ENCODE assay signal across 10 mouse cellular contexts in the genomic region with DNA sequence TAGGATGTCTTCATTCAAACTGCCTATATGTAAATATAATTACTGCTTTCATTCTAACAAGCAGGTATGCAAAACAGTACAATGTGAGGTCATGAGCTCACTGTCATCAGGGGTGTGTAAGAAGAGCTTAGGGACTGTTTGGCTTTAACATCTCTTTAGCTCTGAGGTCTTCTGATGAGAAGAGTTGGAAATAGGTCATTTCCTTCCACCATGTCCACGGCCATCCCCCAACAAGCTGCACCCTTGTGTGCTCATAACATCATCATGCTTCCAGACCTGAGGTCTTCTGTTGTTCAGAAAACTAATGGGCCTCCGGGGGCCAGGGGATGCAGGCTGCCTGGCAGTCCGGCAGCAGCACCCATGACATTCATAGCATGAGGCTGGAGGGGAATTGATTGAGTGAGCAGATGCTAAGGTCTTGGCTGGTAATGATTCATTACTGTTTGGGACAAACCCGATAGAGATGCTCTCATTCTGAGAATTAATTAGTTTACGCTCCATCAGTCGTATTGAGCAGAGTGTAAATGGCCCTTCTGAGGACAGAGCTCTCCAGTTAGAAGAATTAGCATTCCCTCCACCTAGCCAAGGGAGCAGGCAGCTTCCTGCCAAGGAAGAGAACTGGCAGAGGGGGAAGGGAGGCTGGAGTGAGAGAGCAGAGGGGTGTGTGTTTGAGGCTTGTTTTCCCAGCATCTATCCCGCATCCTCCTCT.
DNase-seq lines count a peak whose midpoint lies in the region; ATAC-seq and TF ChIP-seq lines count a peak whose summit lies in the region.
"Had no signal": no experiment of that assay in that cellular context is flagged by ENCODE, and none has a peak within 500 bp of the region (broad histone marks: within the 10 kb centered on the region; RNA-seq: fewer than 3 reads in every experiment).

No protein-coding gene starts in this region.

- TF ChIP-seq CTCF in liver, postnatal 0 days (IDR thresholded peaks at IDR 0.05; ENCODE audit: low read depth) = no peak

- no peaks in the 10 kb centered on the region for H3K36me3 ChIP-seq in hindbrain, embryonic 10.5 days
- H3K36me3 ChIP-seq in liver, postnatal 0 days (replicated peaks; ENCODE audit: insufficient read depth, low read length) = no peaks in the 10 kb centered on the region
- H3K36me3 ChIP-seq: limb, embryonic 12.5 days had no signal

- H3K9ac ChIP-seq in liver, postnatal 0 days (replicated peaks) = no peak overlapping the region
- H3K9ac ChIP-seq: limb, embryonic 12.5 days had no signal

- peaks cover 6% of the 10 kb centered on the region; the same call in 1 of the 2 replicates for H3K9me3 ChIP-seq in hindbrain, embryonic 10.5 days
- no peaks in the 10 kb centered on the region for H3K9me3 ChIP-seq in liver, postnatal 0 days (ENCODE audit: low read length)

- 48% methylated on average over 7 of the region's 7 CpGs for WGBS in hindbrain, embryonic 10.5 days
- 60% methylated on average over 7 of the region's 7 CpGs for WGBS in liver, postnatal 0 days (ENCODE audit: insufficient replicate concordance)

- H3K4me2 ChIP-seq in liver, postnatal 0 days (ENCODE audit: low read depth, low read length) = no peak overlapping the region
- H3K4me2 ChIP-seq: limb, embryonic 12.5 days had no signal

- TF ChIP-seq EP300 in liver, postnatal 0 days (IDR thresholded peaks at IDR 0.05; ENCODE audit: low read depth) = no peak

- intact Hi-C loops in left cerebral cortex, postnatal 4 days (cut with DNase I) = no loop called here

- peaks cover 15% of the 10 kb centered on the region for H3K4me1 ChIP-seq in hindbrain, embryonic 10.5 days (replicated peaks)
- no peaks in the 10 kb centered on the region for H3K4me1 ChIP-seq in liver, postnatal 0 days (ENCODE audit: insufficient read depth)

- no peaks in the 10 kb centered on the region for H3K27me3 ChIP-seq in hindbrain, embryonic 10.5 days (ENCODE audit: insufficient read depth, poor library complexity, severe bottlenecking)
- H3K27me3 ChIP-seq in liver, postnatal 0 days (ENCODE audit: insufficient read depth, low read length) = no peaks in the 10 kb centered on the region
- H3K27me3 ChIP-seq: limb, embryonic 12.5 days had no signal

- peak; percentile 85 for ATAC-seq in frontal cortex, adult (ENCODE audit: low TSS enrichment)
- ATAC-seq in liver, postnatal 0 days = no peak

- no peak overlapping the region for H3K4me3 ChIP-seq in hindbrain, embryonic 10.5 days
- H3K4me3 ChIP-seq in liver, postnatal 0 days (ENCODE audit: low read depth, low read length) = no peak overlapping the region
- H3K4me3 ChIP-seq: limb, embryonic 12.5 days; myocyte had no signal

- H3K27ac ChIP-seq in hindbrain, embryonic 10.5 days = peak overlapping the region; percentile 78
- H3K27ac ChIP-seq in liver, postnatal 0 days (ENCODE audit: low read depth) = no peak overlapping the region
- H3K27ac ChIP-seq: limb, embryonic 12.5 days had no signal

- DNase-seq in frontal cortex, postnatal 25 days (ENCODE audit: low spot score in 2 of 2) = no peak
- DNase-seq in hindbrain, embryonic 10.5 days (ENCODE audit: low spot score) = peak; percentile 35
- DNase-seq in left cerebral cortex, postnatal 4 days = peak; percentile 76
- peak; percentile 7 to 26 for DNase-seq in right cerebral cortex, postnatal 36 days (ENCODE audit: low spot score in 2 of 2)
- no peak for DNase-seq in liver, postnatal 0 days
- no peak for DNase-seq in kidney, postnatal 4 days
- no peak for DNase-seq in urinary bladder, adult 2 months (ENCODE audit: low spot score)

Comparison
In these comparisons a context has a peak if more than half of its experiments do, and no peak if none do; other contexts are left out.
1. DNase-seq: peak in hindbrain, embryonic 10.5 days (single experiment), left cerebral cortex, postnatal 4 days (single experiment) and right cerebral cortex, postnatal 36 days (2 of 2); none in frontal cortex, postnatal 25 days (0 of 2), liver, postnatal 0 days (single experiment), kidney, postnatal 4 days (0 of 2) and urinary bladder, adult 2 months (single experiment).